Mouse (Mus musculus) cerebellum, adult 8-10 months (tissue): ENCODE data around the gene Fam171b.

Experiments used
- DNase-seq: peaks from one replicate; pipeline ENCODE4 v3.0.0; 2022

The Fam171b gene

DNA sequence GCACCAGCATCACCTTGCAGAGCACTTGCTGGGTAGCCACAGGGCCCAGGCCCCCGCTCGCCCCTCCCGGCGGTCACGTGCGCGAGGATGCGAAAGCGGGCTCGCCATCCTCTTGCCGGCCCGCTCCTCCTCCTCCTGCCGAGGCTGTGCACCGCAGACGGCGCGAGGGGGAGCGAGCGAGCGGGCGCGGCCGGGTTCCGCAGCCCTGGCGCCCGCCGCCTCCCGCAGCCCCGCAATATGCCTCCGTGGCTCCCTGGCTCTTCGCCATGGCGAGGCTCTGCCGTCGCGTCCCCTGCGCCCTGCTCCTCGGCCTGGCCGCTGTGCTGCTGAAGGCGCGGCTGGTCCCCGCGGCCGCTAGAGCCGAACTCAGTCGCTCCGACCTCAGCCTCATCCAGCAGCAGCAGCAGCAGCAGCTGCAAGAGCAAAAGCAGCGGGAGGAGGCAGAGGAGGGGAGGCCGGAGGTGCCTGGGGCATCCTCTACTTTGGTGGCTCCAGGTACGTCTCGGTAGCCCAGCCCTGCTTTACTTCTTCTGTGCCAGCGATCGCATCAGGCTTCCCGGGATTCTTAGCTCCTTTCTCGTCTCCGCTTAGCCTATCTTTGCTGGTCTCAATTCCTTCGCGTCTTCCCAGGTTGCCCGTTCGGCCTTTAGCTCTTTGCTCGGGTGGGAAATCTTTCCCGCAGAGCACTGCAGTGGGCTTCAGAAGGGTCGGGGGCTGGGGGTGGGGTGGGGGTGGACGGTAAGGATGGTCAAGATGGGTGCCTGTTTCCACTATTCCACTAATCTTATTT is at the start of gene Fam171b:
Gene Fam171b, plus strand, starts transcription at position 154 of the 790 bp plus-strand sequence.
- DNase-seq: peak; percentile 92

DNA sequence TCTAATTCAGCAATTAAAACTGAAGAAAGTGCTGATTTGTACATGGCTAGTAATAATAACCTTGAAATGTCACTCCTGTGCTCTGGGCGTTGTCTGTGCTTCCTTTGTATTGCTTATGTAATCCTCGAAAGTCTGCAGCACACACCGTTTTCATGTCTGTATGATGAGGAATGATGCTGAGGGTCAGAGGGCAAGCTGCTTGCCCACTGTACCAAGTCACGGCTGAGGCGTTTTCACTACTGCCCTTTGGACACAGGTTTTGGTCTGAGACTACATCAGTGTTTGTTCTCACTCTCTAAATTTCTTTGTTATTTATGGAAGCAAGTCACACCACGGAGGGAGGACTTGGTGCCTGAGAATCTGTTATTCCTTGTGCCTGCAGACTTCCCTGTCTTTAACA is 46.4 kb upstream of the Fam171b start:
- no peak for DNase-seq

DNA sequence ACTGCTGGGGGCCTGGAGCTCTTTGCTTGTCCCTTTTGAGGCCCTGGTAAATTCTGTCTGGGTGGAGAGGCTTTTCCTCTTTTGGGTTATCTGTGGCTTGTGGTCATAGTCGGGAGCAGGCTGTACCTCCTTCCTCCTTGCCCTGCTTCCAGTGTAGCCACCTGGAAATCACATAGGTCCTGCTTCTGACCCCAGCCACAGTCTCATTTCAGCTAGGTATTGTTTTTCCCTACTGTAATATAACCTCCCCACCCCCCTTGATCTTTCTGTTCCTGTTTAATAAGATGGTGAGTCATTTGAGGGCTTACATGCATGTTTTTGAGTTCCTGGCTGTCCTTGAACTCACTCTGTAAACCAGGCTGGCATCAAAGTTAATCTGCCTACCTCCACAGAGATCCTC is 45.6 kb upstream of the Fam171b start:
- DNase-seq: no peak

DNA sequence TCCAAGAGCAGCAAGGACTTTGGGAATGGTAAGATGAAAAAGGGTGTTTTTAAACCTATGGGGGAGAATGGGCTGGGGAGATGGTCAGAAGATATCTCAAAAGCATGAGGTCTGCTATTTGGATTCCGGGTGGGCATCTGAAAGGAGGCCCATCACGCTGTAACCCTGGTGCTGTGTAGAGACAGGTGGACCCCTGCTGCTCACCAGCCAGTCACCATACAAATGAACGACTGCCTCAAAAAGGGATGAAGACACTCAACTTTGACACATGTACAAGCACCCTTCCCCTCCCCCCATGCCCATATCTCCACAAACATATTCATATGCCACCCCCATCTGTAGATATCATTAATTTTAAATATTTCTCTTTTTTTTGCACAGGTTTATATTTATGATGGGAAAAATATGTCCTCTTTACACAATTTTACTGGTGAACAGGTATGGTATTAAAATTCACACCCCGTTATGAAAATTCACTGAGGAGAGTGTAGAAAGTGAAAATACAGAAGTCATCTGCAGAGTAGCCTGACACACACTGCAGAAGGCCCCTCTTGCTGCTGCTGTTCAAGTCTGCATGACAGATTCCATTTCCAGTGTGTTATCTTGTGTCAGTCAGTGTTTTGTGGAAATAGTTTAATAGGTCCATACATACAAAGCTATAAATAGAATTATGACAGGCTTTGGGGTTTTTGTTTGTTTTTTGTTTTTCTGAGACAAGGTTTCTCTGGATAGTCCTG is 44.0 kb upstream of the Fam171b start:
- DNase-seq: no peak

DNA sequence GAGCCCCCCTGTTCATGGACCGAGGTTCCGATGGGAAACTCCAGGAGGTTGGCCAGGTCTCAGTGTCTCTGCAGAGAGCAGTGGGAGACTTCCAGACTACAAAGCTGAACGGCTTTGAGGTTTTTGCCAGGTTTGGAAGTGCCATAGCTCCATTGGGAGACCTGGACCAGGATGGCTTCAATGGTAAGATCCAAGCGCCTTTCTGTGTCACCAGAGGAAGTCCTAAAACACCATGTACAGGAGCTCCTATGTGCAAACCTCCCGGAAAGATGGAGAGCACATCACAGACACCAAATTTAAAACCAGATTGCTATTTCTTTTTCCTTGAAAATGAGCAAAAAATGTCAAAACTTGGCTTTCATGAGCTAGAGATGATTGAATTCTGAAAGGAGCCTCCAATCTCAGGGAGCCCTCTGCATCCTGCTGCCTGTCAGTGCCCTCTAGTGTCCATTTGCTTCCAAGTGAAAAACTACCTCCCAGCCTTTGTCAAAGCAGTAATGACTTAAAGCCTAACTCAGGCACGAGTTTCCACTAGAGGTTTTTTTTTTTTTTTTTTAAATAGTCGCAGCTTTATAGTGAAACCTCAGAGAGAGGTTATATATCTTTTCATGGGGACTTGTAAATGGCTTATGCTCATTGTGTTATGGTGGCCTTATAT is 41.2 kb upstream of the Fam171b start:
- peak; percentile 65 for DNase-seq

DNA sequence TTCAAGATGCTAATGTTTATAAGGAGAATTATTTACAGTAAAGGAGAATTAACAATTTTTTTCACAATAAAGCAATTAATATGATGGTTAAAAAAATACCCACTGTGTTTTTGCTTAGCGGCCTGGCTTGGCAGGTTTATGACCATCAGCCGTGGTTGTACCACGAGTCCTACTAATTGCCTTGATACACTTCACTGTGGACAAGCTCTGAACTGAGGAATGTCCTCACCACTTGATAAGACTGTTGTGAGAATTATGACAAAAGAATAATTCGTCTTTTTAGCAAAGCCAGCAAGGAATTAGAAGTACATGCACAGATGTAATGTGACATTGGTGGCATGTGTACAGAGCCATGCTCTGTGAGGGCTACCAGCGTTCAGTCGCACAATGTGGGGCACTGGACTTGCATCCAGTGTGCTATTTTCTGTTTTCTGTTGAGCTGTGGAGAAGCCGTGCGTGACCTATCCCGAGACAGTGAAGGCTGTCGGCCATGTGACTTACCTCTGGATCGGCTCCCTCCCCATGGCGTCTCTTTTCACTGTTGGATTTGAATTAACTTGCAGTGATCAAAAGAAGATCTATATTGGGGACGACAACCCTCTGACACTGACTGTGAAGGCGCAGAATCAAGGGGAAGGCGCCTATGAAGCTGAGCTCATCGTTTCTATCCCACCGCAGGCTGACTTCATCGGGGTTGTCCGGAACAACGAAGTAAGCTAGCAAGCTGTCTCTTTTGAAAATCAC is 20.9 kb upstream of the Fam171b start:
- no peak for DNase-seq

DNA sequence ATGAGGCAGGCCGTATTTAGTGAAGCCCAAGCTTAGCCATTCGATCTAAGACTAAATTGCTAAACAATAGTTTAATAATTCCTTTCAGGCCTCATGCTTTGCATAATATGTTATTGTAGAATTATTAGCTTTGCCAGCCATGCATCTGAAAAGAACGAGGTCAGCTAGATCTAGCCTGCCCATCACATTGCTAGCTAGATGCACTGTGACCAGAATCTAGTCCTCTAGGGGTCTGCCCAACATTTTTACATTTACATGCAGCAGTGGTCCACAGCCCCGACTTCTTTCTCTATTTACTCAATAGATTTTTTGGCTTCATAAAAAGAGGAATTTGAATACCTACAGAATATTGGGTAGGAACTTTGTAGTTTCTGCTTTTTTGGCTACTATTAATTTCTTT is 20.3 kb upstream of the Fam171b start:
- DNase-seq: no peak

DNA sequence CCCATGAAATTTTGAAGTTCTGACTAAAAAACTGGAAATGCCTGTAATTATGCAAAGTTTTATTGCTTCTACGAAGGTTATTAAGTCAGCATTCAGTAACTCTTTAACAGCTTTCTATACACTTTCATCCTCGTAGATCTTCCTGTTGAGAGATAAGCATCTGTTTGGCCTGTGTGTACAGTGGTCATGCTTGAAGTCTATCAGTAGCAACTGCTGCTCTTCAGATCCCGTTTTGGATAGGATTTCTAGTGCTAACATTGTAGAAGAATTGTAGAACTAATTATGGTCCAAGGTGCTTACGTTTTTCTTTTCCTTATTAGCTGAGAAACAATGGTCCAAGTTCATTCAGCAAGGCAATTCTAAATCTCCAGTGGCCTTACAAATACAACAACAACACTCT is 16.7 kb upstream of the Fam171b start:
- no peak for DNase-seq

DNA sequence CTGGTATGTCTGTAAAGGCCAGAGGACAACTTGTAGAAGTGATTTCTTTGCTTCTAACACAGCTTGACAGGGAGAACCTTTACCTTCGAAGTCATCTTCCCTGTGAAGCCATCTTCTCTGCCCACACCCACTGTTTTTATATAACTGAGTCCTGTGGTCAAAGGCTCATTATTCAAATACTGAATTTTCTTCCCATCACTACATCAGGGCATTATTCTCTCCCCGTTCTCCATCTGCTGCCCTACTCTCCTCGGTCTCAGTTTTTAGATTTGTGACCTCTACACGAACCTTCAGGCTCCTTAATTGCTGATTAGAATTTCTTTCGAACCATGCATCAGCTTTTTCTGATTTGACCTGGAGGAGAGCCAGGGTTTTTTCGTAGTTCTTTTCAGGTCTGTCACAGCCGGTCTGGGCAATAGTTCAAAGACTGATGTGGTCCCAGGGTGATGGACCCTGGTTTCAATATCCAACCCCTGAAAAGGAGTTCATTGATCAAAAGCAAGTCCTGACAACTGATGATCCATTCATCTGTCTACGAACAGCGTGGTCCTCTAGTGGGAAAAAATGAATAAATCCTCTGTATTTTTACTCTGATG is 14.4 kb upstream of the Fam171b start:
- no peak for DNase-seq

DNA sequence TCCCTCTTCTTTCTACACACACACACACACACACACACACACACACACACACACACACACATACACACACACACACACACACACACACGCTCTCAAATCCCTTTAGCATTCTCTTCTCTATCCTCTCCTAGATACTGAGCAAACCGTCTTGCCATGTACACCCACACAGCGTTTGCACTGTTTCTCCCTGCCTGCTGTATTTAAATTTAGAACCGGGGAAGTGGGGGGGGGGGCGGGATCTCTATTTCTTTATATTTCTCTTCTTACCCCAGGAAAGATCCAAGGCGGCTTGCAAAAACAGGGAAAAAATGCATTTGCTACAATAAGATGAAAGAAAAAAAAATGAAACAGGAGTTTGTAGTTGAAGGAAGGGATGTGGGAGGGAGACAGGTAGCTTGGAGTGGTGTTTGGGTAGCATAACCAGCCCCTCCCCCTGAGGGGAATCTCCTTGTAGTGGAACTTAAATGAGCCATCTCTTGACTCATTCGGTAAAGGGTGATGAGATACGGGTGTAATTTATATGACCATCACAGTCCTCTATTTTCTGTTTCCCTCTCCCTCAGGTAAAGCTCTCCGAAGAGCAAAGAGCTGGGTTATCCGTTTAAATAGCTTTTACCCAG is 947 bp downstream of the Fam171b start:
- peak; percentile 32 for DNase-seq

DNA sequence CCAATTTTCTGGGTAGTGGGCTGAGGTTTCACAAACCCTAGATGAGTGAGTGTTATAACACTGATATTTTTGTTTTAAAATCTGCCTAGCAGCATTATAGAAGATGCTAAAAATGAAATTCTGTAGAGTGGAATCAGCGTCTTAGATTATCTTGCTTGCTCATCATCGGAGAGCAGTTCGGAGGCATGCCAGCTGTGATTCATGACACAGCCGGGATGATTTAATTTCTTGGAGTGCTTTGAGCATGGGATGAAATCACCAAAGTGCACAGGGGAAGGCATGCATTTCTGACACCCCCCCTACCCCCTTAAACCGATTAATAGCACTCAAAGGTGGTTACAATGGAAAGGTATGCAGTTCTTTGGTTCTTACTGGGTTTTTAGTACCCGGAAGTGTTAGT is 1.6 kb downstream of the Fam171b start:
- peak; percentile 33 for DNase-seq

DNA sequence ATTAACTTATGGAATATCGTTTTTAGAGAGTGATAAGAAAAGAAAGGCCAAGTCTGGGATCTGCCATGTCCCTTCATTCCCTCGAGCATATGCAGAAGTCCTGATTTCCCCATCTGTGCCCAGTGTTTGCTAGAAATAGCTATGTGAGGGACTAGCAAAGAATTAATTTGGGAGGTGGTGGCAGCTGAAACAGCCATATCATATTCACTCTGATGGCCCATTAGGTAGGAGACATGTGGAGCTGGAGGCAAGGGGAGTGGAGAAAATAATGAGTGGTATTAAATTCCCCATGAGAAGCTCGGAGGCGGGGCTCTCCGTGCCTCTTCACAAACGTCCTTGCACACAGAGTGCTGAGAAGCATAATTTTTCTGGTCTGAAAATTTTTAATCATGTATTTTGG is 3.7 kb downstream of the Fam171b start:
- DNase-seq: no peak

DNA sequence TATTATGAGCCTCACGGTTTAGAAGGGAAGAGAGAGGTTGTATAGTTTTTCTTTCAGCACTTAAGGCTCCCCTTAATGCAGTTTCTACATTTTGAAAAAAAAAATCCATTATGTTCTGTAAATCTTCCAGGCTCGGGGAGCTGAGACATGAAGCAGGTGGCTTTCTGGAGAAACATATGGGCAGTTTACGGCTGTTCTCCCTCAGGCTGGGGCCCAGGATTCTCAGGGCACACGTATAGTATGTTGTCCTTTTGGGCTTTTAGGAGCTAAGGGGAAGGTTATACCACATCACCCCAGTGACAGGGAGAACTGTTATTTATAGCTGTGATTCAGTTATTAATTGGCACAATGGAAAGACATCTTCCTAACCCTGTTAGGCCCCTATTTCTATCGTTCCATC is 12.7 kb downstream of the Fam171b start:
- peak; percentile 24 for DNase-seq

DNA sequence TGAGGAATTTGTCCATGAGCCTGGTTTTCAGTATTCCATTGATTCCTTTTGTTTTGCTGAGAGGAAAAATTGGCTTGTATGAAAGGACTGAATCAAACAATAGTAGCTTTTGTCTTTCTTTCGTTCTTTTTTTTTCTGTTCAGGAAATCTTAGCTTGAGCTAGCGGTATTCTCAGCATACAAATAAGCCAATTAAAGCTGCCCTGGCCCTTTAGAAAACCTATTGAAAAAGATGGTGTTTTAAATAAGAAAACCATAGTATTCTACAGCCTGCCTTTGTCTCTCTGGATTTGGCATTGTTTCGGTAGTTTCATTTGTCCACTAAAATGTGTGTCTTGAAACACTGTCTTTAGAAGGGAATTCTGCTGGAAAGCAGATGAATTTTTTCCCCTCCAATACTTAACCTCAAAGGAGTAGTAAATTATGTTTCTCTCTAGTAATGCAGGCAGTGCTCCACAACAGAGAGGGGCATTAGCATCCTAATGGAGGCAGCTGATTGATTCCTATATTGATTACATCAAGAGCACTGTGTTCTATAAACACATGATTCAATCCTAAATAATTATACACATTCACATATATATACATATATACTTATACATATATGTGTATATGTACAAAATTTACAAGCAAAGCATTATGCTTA is 16.6 kb downstream of the Fam171b start:
- DNase-seq: no peak

DNA sequence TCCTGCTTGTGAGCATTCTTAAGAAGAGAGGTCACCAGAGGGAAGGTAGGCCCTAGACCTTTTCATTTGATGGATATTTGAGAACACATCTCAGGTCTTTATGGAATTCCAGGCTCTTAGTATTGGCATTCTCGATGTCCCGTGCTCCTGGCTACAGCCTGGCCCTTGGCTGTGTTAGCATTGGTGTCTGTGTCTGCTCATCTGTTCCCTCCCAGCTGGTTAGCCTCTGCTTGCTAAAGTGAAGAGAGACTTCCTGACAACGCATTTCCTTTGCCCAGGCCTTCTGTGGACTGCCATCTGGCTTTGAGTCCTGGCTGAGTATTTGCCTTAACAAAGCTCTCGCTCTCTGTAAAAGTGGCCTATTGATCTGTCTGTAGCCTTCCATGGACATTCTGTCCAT is 20.5 kb downstream of the Fam171b start:
- DNase-seq: no peak

DNA sequence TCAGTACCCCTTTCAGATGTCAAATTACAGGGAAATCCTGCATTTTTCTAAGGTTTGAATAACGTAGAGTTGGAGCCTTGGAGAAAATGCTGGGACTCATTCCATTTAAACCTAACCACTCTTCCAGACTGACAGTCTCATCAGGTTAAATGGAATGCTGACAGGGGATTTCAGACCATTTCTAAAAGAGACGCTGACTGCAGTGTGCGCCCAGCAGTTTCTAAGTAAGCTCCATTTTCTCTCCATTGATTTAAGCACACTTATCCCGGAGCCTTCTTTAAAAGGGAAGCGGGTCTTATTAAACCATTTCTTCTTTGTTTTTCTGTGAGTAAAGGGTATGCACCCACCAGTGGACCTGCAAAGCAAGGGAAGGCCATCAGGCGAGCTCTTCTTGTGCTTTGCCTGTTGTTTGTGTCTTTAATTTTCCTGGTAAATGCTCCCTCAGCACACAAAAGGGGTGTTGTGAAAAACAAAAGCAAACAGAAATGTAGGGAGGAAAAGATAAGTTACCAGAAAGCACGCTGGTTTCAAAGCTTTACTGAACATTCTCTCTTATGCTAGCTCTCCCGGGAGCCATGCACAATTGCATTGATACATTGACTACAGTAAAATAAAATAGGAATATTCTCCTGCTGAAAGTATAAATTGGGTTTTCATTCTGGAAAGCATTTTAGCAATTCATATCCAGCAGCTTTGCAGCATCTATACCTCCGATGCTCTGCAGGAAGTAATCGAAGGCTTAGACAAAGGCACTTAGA is 23.1 kb downstream of the Fam171b start:
- no peak for DNase-seq

DNA sequence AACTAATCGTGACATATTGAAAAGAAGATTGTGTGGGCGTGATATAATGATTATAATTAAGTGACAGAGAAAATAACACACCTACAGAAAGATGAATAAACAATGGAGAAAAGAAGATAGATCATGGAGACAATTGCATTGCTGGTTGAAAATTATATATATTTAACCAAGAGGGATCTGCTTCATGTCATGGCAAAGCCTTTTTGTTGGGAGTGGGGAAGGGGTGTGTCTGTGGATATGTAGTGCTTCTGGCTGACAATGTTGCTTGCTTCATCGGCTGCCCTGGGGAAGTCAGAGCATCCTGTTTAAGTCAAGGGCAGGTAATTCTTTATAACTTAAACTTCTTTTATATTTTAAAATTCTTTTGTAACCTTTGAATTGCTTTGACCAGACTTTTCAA is 36.1 kb downstream of the Fam171b start:
- DNase-seq: no peak

DNA sequence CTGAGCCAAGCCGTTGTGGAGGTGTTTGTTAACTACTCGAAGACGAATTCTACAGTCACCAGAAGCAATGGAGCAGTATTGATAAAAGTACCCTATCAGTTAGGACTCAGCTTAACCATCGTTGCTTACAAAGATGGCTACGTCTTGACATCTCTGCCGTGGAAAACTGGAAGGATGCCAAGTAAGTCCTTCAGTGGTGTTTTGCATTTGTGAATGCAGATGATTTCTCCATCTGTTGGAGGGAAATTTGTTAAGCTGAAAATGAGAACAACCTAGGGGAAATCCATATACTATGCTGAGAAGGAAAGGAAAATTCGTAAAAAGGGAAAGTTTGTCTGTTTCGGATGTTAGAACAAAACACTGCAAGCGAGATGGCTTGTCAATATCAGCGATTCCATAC is 41.0 kb downstream of the Fam171b start:
- DNase-seq: no peak

DNA sequence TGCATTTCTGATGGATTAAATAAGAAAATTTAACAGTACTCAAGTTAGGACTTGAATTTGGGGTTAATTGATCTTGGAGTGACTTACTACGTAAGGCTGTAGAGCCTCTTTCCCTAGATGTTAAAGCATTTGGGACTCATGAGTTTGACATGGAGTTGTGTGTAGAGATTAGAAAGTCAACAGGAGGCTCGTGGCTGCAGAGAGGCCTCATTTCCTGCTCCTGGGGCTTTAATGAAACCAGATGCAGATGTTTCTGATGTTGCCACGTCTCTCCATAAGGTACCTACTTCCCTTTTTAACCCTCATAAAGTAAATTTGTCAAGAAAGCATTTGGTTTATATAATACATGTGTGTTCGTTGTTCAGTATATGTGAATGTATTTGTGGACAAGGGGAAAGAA is 43.8 kb downstream of the Fam171b start:
- DNase-seq: no peak

DNA sequence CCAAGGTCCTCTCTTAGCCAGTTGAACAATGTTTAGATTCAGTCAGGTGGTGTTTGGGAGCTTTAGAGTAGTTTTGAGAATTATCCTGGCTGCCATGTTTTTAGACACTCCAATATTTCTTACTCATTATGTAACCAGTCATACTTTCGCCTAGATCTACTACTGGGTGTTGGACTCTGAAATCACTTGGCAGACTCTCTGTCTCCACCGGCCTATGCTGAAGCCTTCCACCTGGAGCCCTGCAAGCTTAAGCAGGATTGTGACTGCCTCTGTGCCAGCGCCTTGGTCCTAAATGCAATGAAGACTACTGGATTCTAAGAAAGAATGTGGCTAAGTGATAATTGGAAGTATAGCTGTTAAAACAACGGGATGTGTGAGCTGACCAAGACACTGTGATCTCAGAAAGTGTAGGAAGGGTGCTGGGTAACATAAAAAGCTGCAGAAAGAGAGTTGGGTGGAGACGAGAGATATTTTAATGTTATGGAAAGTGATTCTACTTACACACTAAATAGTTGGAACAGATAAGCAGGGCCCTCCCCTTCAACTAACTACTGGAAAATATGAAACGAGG is 71.5 kb downstream of the Fam171b start:
- DNase-seq: no peak

DNA sequence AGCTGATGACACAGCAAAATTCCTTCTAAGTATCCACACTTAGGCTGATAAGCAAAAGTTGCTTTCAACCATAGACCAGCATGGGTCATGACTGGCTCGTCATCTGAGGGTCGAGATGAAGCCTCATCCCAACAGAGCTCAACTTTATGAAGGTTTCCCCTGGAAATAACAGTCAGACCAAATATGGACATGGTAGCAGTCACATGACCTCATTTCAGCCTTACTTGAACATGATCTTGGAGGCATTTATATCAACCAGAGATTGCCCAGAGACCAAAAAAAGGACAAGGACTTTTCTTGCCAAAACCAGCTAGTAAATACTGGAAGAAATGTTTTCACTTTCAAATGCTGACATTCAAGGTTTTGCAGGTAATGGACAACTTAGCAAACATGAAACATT is 81.3 kb downstream of the Fam171b start:
- DNase-seq: no peak
